Mouse (Mus musculus) hindbrain, embryonic 12.5 days (tissue): ENCODE data around the gene Snupn. TPM values are rescaled to one million over a fixed set of nuclear protein-coding genes. Genes with fewer than 3 reads are reported as not detected.
"Not testable (repeated sequence)": the region's sequence is repeated elsewhere in the genome, so short reads cannot be mapped to it uniquely, and the experiment has no call there.

ENCODE experiments used
- ATAC-seq: fragments of 200-750 bp; cut with Nextera tagmentation; 2 replicates; pipeline ENCODE4 v1.8.0; 2017; ENCODE audit warnings: moderate TSS enrichment; ENCODE audit not compliant: low FRiP score
- H3K27ac ChIP-seq: fragments of 300-500 bp; sonication (generic); 2 replicates; pipeline ENCODE4 v1.5.1; 2016; ENCODE audit warnings: mild to moderate bottlenecking
- H3K27me3 ChIP-seq: fragments of 300-500 bp; sonication (generic); 2 replicates; pipeline ENCODE4 v1.6.1; 2016; ENCODE audit warnings: mild to moderate bottlenecking
- H3K36me3 ChIP-seq: fragments of 300-500 bp; sonication (generic); 2 replicates; pipeline ENCODE4 v1.6.1; 2016; ENCODE audit warnings: mild to moderate bottlenecking
- H3K4me1 ChIP-seq: fragments of 300-500 bp; sonication (generic); 2 replicates; pipeline ENCODE4 v1.6.1; 2016
- H3K4me2 ChIP-seq: fragments of 300-500 bp; sonication (generic); replicated peaks from 2 replicates; pipeline ENCODE4 v1.6.1; 2016; ENCODE audit warnings: mild to moderate bottlenecking
- H3K4me3 ChIP-seq: fragments of 300-500 bp; sonication (generic); 2 replicates; pipeline ENCODE4 v1.5.1; 2016; ENCODE audit warnings: mild to moderate bottlenecking
- H3K9ac ChIP-seq: fragments of 300-500 bp; sonication (generic); 2 replicates; pipeline ENCODE4 v1.6.1; 2016; ENCODE audit warnings: mild to moderate bottlenecking, moderate library complexity
- H3K9me3 ChIP-seq: fragments of 300-500 bp; sonication (generic); replicated peaks from 2 replicates; pipeline ENCODE4 v1.6.1; 2016; ENCODE audit warnings: mild to moderate bottlenecking
- WGBS: fragments of 180-500 bp; shearing (Covaris S2); methylation state at CpG from one replicate; pipeline ENCODE4 v1.1.7; 2016; 5-methylcytosine and 5-hydroxymethylcytosine counted together
- polyA plus RNA-seq: library from polyadenylated mRNA; unstranded; fragments of >200 nt; fragmentation: Nextera tagmentation; extraction: Ambion mirVana; gene quantifications from 2 replicates; pipeline ENCODE4 v1.2.1, GENCODE M21; 2016

Gene Snupn
- polyA plus RNA-seq, 1 experiment from 2014 or later, result 24.7 TPM

DNA sequence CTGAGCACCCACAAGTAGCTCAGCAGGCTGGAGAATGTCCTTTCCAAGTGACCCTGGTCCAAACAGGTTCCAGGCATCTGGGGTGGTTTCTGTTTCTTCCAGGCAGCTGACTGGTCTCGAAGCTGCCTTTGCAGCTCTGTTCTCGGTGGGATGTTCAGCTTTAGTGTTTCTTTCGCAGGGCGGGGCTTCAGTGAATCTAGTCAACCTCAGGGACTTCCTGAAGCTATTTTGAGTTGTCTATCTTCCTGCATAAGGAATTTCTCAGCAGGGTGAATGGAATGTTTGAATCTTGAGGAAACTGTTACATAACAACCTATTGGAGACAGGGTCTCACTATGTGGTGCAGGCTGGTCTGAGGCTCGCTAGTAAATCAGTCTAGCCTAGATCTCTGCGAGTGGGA lies 29.5 kb downstream of the Snupn start:
- Histone ChIP-seq H3K27ac (no peak overlapping the region), H3K4me1 (no peaks in the 10 kb centered on the region), H3K9me3 (no peaks in the 10 kb centered on the region), H3K27me3 (no peaks in the 10 kb centered on the region), H3K4me2 (no peak overlapping the region), H3K9ac (no peak overlapping the region), H3K36me3 (peaks cover 24% of the 10 kb centered on the region), H3K4me3 (no peak overlapping the region)
- WGBS, result 91% methylated on average over 6 of the region's 6 CpGs
- no peak for ATAC-seq

DNA sequence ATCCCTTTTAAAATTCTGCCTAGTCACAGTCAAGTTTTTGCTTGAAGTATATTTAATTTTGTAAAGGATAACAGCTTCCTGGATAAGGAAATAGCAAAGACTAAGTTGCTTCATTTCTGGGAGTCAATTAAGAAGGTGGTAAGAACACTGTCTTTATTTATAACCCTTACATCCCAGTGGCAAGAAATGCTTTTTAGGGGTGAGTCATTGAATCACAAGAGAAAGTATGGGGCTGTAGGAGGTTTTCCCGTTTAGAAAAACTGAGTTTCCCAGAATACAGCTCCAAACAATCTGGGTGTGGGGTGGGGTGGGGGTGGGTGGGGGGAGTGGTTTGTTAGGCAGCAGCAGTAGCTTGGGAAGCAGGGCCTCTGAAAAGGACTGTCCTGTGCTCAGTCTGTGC lies 30.8 kb downstream of the Snupn start:
- H3K9me3 ChIP-seq, result no peaks in the 10 kb centered on the region
- no peaks in the 10 kb centered on the region for H3K27me3 ChIP-seq
- WGBS, result 81% methylated on average over 1 of the region's 1 CpGs
- no peak overlapping the region for H3K9ac ChIP-seq
- no peaks in the 10 kb centered on the region for H3K4me1 ChIP-seq
- no peak overlapping the region for H3K27ac ChIP-seq
- peaks cover 24% of the 10 kb centered on the region for H3K36me3 ChIP-seq
- H3K4me3 ChIP-seq, result no peak overlapping the region
- H3K4me2 ChIP-seq, result no peak overlapping the region
- ATAC-seq, result no peak

DNA sequence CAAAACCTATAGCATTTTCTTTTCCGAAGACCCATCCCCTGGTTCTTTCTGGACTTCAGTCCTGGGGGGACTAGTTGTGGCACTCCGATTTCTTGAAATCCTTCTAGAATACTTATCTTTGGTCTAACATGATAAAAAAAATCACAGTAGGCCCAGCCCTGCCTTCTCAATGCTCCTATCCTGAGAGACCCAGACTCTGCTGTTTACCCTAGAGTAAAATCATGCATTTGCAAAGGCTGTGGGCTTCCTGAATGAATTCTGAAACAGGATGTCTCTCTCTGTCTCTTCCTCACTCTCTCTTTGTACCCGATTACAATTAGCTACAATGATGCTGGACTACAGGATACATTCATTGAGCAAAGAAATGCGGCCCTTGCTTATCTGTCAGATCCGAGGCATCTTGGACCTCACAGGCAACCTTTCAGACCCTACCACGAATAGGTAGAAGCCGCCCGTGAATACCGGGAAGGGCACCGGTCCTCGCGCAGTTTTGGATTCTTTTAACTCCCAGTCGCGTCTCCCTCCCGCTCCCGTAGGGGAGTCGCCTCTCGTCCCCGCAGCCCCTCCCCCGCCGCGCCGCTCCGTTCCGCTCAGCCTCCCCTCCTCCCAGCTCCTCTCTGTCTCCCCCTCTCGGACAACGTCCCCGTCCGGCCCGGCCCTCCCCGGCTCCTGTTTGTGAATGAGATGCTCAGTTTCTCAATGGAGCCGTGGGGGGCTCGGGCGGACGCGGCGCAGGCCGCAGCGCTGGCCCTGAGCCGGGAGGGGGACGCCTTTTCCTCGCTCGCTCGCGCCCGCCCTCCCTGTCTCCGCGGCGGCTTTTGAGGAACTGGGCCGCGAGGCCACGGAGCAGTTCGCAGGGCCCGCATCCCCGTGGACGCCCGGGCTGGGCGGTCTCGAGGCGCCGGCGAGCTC lies 43.9 kb downstream of the Snupn start, which contains the start of gene Ptpn9:
Ptpn9 (plus strand) TSS at position 638 of the 912 bp plus-strand sequence.
- peak; percentile 95 for ATAC-seq
- Histone ChIP-seq H3K27me3 (no peaks in the 10 kb centered on the region), H3K27ac (peak within 1 kb of the TSS; percentile 97), H3K36me3 (no peaks in the 10 kb centered on the region), H3K4me1 (peaks cover 6% of the 10 kb centered on the region), H3K9ac (peak within 1 kb of the TSS; percentile 98), H3K4me3 (peak within 1 kb of the TSS; percentile 97), H3K4me2 (peak within 1 kb of the TSS; percentile 74), H3K9me3 (no peaks in the 10 kb centered on the region)
- 2% methylated on average over 62 of the region's 62 CpGs for WGBS

DNA sequence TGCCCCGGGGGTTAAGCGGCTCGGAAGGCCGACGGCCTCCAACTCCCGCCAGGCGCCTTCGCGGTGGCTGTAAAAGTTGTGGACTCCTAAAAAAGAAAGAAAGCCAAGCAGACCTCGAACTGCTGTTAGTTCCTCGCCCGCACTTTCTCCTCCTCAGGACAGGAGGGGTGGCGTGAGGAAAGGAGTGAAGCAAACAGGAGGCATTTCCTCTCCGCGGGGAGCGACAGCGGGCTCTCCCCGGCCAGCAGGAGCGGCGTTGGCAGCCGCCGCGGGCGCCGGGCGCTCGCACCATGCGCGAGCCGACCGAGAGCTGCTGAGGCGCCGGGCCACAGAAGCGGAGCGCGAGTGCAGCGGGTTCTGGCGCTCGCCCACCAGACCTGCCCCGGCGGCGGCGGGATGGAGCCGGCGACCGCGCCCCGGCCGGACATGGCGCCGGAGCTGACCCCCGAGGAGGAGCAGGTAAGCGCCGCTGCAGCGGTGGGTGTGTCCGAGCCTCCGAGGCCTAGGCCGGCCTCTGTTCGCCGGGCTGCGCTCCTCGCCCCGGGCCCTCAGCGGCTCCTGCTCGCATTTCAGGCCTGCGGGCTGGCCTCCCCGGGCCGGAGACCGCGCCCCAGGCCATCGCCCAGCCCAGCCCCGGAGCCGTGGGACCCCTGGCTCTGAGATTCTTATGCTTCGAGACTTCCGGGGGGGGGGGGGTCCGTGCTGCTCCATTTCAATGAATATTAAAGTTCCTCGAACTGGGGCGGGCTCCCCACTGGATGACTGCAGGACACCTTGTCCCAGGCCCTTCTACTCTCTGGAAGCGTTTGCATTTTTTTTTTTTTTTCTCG lies 44.7 kb downstream of the Snupn start:
- ATAC-seq, result peak; percentile 76
- peak overlapping the region; percentile 97 for H3K27ac ChIP-seq
- peak overlapping the region; percentile 97 for H3K4me3 ChIP-seq
- H3K4me2 ChIP-seq, result peak overlapping the region; percentile 74
- H3K27me3 ChIP-seq, result no peaks in the 10 kb centered on the region
- WGBS, result under 1% methylated on average over 63 of the region's 80 CpGs
- peak overlapping the region; percentile 98 for H3K9ac ChIP-seq
- no peaks in the 10 kb centered on the region for H3K9me3 ChIP-seq
- no peaks in the 10 kb centered on the region for H3K36me3 ChIP-seq
- H3K4me1 ChIP-seq, result peaks cover 6% of the 10 kb centered on the region

DNA sequence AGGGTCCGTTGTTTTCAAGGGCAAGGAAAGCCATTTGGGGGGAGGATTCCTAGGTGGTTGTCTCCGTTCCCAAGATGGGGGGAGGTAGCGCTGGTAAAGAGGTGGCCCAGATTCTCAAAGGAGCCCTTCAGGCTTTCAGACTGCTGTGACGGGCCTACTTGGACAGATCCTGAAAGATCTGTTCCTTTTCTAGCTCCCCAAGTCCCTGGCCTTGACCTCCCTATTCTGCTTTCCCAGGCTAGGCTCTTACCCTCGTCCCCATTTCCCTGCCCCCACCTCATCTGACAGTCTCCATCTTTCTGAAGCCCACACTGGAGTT lies 45.3 kb downstream of the Snupn start:
- H3K9ac ChIP-seq, result peak overlapping the region; percentile 98
- H3K4me1 ChIP-seq, result peaks cover 6% of the 10 kb centered on the region
- 0% methylated on average over 5 of the region's 5 CpGs for WGBS
- ATAC-seq, result no peak
- H3K9me3 ChIP-seq, result no peaks in the 10 kb centered on the region
- H3K27ac ChIP-seq, result peak overlapping the region; percentile 97
- H3K4me2 ChIP-seq, result peak overlapping the region; percentile 74
- H3K27me3 ChIP-seq, result no peaks in the 10 kb centered on the region
- peak overlapping the region; percentile 97 for H3K4me3 ChIP-seq
- no peaks in the 10 kb centered on the region for H3K36me3 ChIP-seq

DNA sequence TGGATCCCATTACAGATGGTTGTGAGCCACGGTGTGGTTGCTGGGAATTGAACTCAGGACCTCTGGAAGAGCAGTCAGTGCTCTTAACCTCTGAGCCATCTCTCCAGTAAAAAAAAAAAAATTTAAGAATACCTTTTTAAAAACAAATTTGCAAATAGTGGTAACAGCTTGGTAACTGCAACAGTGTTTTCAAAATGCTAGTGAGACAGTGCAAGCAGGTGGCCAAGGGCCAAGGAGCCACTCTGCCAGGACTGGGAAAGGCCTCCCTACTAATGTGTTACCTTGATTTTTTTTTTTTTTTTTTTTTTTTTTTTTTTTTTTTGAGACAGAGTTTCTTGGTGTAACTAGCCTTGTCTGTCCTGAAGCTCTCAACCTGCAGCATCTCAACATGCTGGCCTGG lies 46.5 kb downstream of the Snupn start:
- H3K36me3 ChIP-seq, H3K27me3 ChIP-seq, H3K27ac ChIP-seq, H3K9ac ChIP-seq, H3K4me3 ChIP-seq, H3K4me2 ChIP-seq, H3K4me1 ChIP-seq, H3K9me3 ChIP-seq, ATAC-seq: not testable (repeated sequence)
- 95% methylated on average over 1 of the region's 1 CpGs for WGBS

DNA sequence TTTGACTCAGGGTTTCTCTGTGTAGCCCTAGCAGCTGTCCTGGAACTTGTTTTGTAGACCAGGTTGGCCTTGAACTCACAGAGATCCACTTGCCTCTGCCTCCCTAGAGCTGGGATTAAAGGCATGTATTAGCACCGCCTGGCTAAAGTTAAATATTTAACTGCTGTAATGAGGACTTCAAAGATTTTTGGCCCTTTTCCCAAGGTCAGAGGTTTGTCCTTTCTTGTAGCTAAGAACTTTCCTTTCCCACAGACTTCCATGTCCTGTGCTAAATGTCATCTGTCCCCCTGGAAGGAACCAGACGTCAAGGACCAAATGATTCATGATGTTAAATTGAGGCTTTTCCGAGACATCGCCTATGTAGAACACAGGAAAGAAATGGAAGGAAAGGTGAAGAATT lies 52.3 kb downstream of the Snupn start:
- Histone ChIP-seq H3K9me3 (no peaks in the 10 kb centered on the region), H3K27ac (no peak overlapping the region), H3K36me3 (peaks cover 12% of the 10 kb centered on the region), H3K27me3 (no peaks in the 10 kb centered on the region), H3K4me1 (no peaks in the 10 kb centered on the region), H3K4me3 (no peak overlapping the region), H3K9ac (no peak overlapping the region), H3K4me2 (no peak overlapping the region)
- ATAC-seq, result no peak
- 83% methylated on average over 4 of the region's 4 CpGs for WGBS

DNA sequence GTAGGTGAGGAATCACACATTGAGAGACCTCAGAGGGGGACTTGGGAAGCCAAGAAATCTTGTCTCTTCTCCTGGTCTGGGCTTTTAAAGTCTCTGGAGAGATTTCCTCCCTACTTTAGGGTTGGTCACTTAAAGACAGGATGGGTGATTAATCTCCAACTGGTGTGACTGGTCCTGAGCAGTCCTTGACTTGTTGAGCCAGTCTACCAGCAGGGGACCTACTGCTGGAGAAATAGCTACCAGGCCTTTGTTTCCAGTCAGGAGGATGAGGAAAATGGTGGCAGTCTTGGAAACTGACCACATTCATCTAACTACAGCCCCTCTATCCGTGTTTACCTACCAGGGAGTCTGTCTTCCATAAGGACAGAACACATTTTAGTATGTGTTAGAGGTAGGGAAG lies 61.7 kb downstream of the Snupn start:
- Histone ChIP-seq H3K36me3 (peaks cover 18% of the 10 kb centered on the region), H3K27me3 (no peaks in the 10 kb centered on the region), H3K27ac (no peak overlapping the region), H3K4me3 (no peak overlapping the region), H3K9me3 (peaks cover 4% of the 10 kb centered on the region; the same call in 1 of the 2 replicates), H3K4me1 (no peaks in the 10 kb centered on the region), H3K4me2 (no peak overlapping the region), H3K9ac (no peak overlapping the region)
- ATAC-seq, result no peak
- WGBS, result 86% methylated on average over 1 of the region's 1 CpGs

DNA sequence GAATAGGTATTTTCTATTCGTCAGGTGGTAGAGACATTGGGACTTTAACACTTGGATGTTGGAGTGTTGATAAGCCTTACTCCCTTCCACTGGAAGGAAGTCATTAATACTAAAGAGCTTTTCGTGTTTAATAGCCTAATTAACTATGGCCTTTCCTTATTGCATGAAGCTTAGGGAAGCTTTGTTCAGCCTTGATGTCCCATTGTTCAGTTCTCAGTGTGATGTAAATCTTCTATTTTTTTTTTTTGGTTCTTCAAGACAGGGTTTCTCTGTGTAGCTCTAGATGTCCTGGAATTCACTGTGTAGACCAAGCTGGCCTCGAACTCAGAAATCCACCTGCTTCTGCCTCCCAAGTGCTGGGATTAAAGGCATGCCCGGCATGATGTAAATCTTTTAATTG lies 62.2 kb downstream of the Snupn start:
- no peaks in the 10 kb centered on the region for H3K27me3 ChIP-seq
- H3K4me3 ChIP-seq, result no peak overlapping the region
- H3K4me2 ChIP-seq, result no peak overlapping the region
- H3K36me3 ChIP-seq, result peaks cover 13% of the 10 kb centered on the region
- H3K9ac ChIP-seq, result no peak overlapping the region
- H3K27ac ChIP-seq, result no peak overlapping the region
- ATAC-seq, result no peak
- no peaks in the 10 kb centered on the region for H3K4me1 ChIP-seq
- peaks cover 4% of the 10 kb centered on the region; the same call in 1 of the 2 replicates for H3K9me3 ChIP-seq
- 91% methylated on average over 4 of the region's 4 CpGs for WGBS

DNA sequence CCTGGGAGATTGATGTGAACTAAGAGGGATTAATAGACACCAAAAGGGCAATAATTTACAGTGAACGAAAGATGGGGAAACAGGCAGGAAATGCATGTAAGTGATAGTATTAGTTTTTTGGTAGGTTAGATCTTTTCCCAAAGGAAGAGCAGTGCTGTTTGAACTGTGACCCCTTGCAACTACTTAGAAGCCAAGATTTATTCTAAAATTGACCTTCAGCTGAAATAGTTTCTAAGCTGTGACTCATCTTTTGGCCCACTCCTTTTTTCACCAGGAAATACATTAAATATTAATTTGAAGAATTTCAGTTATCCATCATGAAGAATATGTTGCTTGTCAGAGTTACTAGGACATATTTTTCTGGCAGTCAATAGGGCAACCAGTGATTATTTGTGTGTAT lies 63.1 kb downstream of the Snupn start:
- H3K9ac ChIP-seq, result no peak overlapping the region
- no peak overlapping the region for H3K4me2 ChIP-seq
- H3K4me1 ChIP-seq, result no peaks in the 10 kb centered on the region
- peaks cover 4% of the 10 kb centered on the region; the same call in 1 of the 2 replicates for H3K9me3 ChIP-seq
- H3K36me3 ChIP-seq, result peaks cover 11% of the 10 kb centered on the region
- no peak overlapping the region for H3K27ac ChIP-seq
- WGBS, result 82% methylated on average over 1 of the region's 1 CpGs
- H3K4me3 ChIP-seq, result no peak overlapping the region
- H3K27me3 ChIP-seq, result no peaks in the 10 kb centered on the region
- no peak for ATAC-seq

DNA sequence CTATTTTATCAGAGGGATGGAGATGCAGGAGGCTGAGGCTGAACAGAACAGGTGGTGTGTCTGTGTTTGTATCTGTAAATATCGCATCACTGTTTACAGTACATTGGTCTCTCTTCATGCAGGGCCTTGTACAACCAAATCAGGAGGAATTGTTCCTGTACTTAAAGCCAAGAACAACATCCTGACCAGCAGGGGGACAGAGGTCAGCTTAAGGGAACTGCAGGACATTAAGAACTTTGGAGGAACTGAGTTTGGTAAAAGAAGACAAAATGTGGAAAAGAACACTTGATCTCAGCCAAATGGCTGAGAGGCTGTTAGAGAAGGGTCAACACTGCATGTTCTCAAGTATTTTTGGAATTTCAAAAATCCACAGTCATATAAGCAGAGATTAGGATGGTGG lies 64.1 kb downstream of the Snupn start:
- Histone ChIP-seq H3K4me2 (no peak overlapping the region), H3K9ac (no peak overlapping the region), H3K27ac (no peak overlapping the region), H3K9me3 (peaks cover 4% of the 10 kb centered on the region; the same call in 1 of the 2 replicates), H3K36me3 (peaks cover 11% of the 10 kb centered on the region), H3K27me3 (no peaks in the 10 kb centered on the region), H3K4me3 (no peak overlapping the region), H3K4me1 (no peaks in the 10 kb centered on the region)
- no peak for ATAC-seq
- WGBS, result 78% methylated on average over 1 of the region's 1 CpGs

DNA sequence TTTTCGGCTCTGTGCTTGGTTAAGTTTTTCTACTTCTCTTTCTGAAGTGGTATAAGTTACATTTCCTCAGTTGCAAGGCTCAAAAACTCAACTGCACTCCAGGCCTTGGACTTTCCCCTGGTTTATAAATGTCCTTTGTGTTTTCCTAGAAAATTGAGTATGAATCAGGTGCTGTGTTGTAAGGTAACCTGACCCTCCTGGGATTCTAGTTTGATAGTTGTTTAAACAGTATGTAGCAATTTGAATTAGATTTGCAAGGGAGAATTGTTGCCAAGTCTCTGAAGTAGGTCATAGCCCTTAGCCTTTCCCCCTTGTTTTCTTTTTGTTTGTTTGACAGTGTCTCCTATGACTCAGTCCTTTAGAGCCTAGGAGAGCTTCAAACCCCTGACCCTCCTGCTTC lies 67.0 kb downstream of the Snupn start:
- Histone ChIP-seq H3K27ac (no peak overlapping the region), H3K36me3 (peaks cover 24% of the 10 kb centered on the region), H3K4me3 (no peak overlapping the region), H3K4me2 (no peak overlapping the region), H3K9ac (no peak overlapping the region), H3K9me3 (peaks cover 4% of the 10 kb centered on the region; the same call in 1 of the 2 replicates), H3K27me3 (no peaks in the 10 kb centered on the region), H3K4me1 (no peaks in the 10 kb centered on the region)
- no peak for ATAC-seq
- WGBS, result 78% methylated on average over 1 of the region's 1 CpGs
